Mouse (Mus musculus) gonadal fat pad, adult 2 months (tissue): ENCODE results near the gene Gipc2. TPM values are rescaled to one million over a fixed set of nuclear protein-coding genes. Genes with fewer than 3 reads are reported as not detected.
"Not testable (repeated sequence)": the region's sequence is repeated elsewhere in the genome, so short reads cannot be mapped to it uniquely, and the experiment has no call there.

ENCODE experiments used
- DNase-seq: peaks from one replicate; pipeline ENCODE4 v3.0.0-alpha.2; 2012; ENCODE audit warnings: low read depth
- polyA plus RNA-seq: library from polyadenylated mRNA; depleted of rRNA; stranded (reverse); fragments of >200 nt; gene quantifications from 2 replicates; pipeline ENCODE4 v1.2.3, GENCODE M21; 2012; rRNA removed

Gene Gipc2
- polyA plus RNA-seq: 3.7 and 7.1 TPM in 2 replicates

- DNase-seq: no peak
Measured at GRCm38 (mm10) chr3:152166099-152166423, at the start of gene Gipc2. Gene Gipc2, minus strand, starts transcription at chr3:152166230.

- no peak for DNase-seq
Measured at GRCm38 (mm10) chr3:152213416-152213815, 47.4 kb upstream of the Gipc2 start.

GRCm38 (mm10) chr3:152211731-152212279, 45.8 kb upstream of the Gipc2 start:
- DNase-seq: no peak

- DNase-seq: no peak
Measured at GRCm38 (mm10) chr3:152210728-152211391, 44.8 kb upstream of the Gipc2 start.

- DNase-seq: no peak
Measured at GRCm38 (mm10) chr3:152209967-152210634, 44.1 kb upstream of the Gipc2 start, which contains the start of the genes Dnajb4 and Fubp1. Gene Dnajb4, minus strand, starts transcription at chr3:152210302. Gene Fubp1, plus strand, starts transcription at chr3:152210422.

GRCm38 (mm10) chr3:152209177-152209966, 43.3 kb upstream of the Gipc2 start:
- no peak for DNase-seq

- DNase-seq: no peak
Measured at GRCm38 (mm10) chr3:152208096-152208885, 42.3 kb upstream of the Gipc2 start.

GRCm38 (mm10) chr3:152207156-152207555, 41.1 kb upstream of the Gipc2 start:
- no peak for DNase-seq

GRCm38 (mm10) chr3:152204577-152204976, 38.5 kb upstream of the Gipc2 start:
- DNase-seq: no peak

GRCm38 (mm10) chr3:152203996-152204395, 38.0 kb upstream of the Gipc2 start:
- DNase-seq: no peak

- DNase-seq: no peak
Measured at GRCm38 (mm10) chr3:152203411-152203810, 37.4 kb upstream of the Gipc2 start.

GRCm38 (mm10) chr3:152202942-152203341, 36.9 kb upstream of the Gipc2 start:
- DNase-seq: no peak

- DNase-seq: no peak
Measured at GRCm38 (mm10) chr3:152201651-152202050, 35.6 kb upstream of the Gipc2 start.

GRCm38 (mm10) chr3:152201181-152201580, 35.2 kb upstream of the Gipc2 start:
- no peak for DNase-seq

- no peak for DNase-seq
Measured at GRCm38 (mm10) chr3:152199125-152199524, 33.1 kb upstream of the Gipc2 start.

- DNase-seq: not testable (repeated sequence)
Measured at GRCm38 (mm10) chr3:152197246-152197645, 31.2 kb upstream of the Gipc2 start.

GRCm38 (mm10) chr3:152193635-152194097, 27.6 kb upstream of the Gipc2 start:
- DNase-seq: no peak

GRCm38 (mm10) chr3:152193177-152193576, 27.1 kb upstream of the Gipc2 start:
- DNase-seq: no peak

GRCm38 (mm10) chr3:152192238-152192931, 26.4 kb upstream of the Gipc2 start:
- no peak for DNase-seq

- no peak for DNase-seq
Measured at GRCm38 (mm10) chr3:152191791-152192237, 25.8 kb upstream of the Gipc2 start.
